Mouse (Mus musculus) splenic B cell, adult 2 months (primary cell): ENCODE measurements at regions not wholly inside any gene's neighbourhood (a gene's known extent, or its start where the extent isn't known, plus 50 kb on each side); places are given as distances from the start of the nearest gene placed in this dataset.
A peak's percentile ranks its signal among the peaks of the same experiment; 100 is the strongest.

Experiments used
- DNase-seq: peaks from one replicate; pipeline ENCODE4 v3.0.0-alpha.2; 2011; ENCODE audit warnings: low read depth, low spot score
- H3K27me3 ChIP-seq: 2 replicates; pipeline ENCODE4 v1.6.1; 2012; ENCODE audit warnings: mild to moderate bottlenecking, low read length, moderate library complexity, mixed read lengths; ENCODE audit not compliant: control insufficient read depth, poor library complexity, insufficient read depth, severe bottlenecking
- H3K36me3 ChIP-seq: 2 replicates; pipeline ENCODE4 v1.6.1; 2012; ENCODE audit warnings: mild to moderate bottlenecking, low read length, moderate library complexity, mixed read lengths; ENCODE audit not compliant: control insufficient read depth, poor library complexity, insufficient read depth, severe bottlenecking

GRCm38 (mm10) chr7:64073781-64074180 lies 79.9 kb upstream of the Trpm1 start:
- Histone ChIP-seq H3K27me3 (no peaks in the 10 kb centered on the region), H3K36me3 (no peaks in the 10 kb centered on the region)
- DNase-seq: no peak

GRCm38 (mm10) chr7:64070930-64071329 lies 82.7 kb upstream of the Trpm1 start:
- Histone ChIP-seq H3K27me3 (no peaks in the 10 kb centered on the region), H3K36me3 (no peaks in the 10 kb centered on the region)
- DNase-seq: no peak

- DNase-seq: no peak
- Histone ChIP-seq H3K36me3 (no peaks in the 10 kb centered on the region), H3K27me3 (no peaks in the 10 kb centered on the region)
Observed at GRCm38 (mm10) chr7:64065529-64066247, 87.9 kb upstream of the Trpm1 start.

- no peak for DNase-seq
- no peaks in the 10 kb centered on the region for H3K36me3 ChIP-seq
- no peaks in the 10 kb centered on the region for H3K27me3 ChIP-seq
Observed at GRCm38 (mm10) chr7:64064460-64065241, 89.0 kb upstream of the Trpm1 start.

GRCm38 (mm10) chr7:64061170-64061569 lies 92.5 kb upstream of the Trpm1 start:
- Histone ChIP-seq H3K27me3 (no peaks in the 10 kb centered on the region), H3K36me3 (no peaks in the 10 kb centered on the region)
- peak; percentile 67 for DNase-seq

DNA sequence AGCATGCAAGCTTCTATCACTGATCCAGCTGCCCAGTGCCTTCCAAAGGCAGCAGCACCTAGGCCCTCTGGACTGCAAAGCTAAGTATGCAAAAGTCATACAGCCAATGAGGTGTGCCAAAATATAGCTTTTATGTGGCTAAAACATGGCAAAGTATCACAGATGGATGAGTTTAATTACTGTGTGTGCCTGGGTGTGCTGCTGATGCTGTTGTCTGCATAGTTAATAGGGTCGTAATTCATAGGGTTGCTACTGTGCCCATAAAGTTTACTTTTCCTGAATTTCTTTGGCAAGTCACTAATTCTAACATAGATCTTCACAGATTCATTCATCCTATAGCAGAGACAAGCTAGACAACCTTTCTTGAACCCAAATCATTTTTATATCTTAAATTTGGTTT lies 93.1 kb upstream of the Trpm1 start:
- DNase-seq: no peak

GRCm38 (mm10) chr7:64060051-64060450 lies 93.6 kb upstream of the Trpm1 start:
- no peaks in the 10 kb centered on the region for H3K36me3 ChIP-seq
- H3K27me3 ChIP-seq: no peaks in the 10 kb centered on the region
- DNase-seq: peak; percentile 54

More for the DNA sequence above, 93.1 kb upstream of the Trpm1 start:
- no peaks in the 10 kb centered on the region for H3K36me3 ChIP-seq
- H3K27me3 ChIP-seq: no peaks in the 10 kb centered on the region

DNA sequence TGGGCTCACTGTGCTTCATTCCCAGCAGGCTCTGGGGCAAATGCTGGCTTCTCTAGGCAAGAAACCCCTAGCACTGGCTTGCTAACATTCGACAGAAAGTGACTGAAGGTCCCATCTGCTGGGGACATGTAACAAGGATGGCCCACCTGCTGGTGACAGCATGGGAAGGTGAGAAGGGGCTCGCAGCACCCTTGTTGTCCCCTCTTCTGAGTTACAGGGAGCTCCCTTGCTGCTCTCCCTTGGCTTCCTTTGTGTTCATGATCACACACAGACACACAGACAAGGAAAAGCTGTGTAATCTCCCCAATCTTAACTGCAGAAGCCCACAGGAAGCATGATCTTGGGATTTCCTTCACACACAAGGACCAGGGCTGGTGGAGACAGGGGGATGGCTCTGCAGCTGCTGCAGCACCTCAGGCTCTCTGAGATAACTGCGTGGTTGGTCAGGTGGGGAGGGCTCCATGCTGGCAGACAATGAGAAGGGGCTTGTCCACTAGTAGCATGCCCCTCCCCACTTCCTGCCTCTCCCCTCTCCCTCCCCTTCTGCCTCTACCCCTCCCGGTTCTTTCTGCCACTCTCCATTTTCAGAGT lies 95.3 kb upstream of the Trpm1 start:
- Histone ChIP-seq H3K27me3 (no peaks in the 10 kb centered on the region), H3K36me3 (no peaks in the 10 kb centered on the region)
- DNase-seq: no peak

GRCm38 (mm10) chr7:64057873-64058272 lies 95.8 kb upstream of the Trpm1 start:
- H3K27me3 ChIP-seq: no peaks in the 10 kb centered on the region
- DNase-seq: peak; percentile 59
- no peaks in the 10 kb centered on the region for H3K36me3 ChIP-seq

GRCm38 (mm10) chr7:64056498-64056897 lies 97.1 kb upstream of the Trpm1 start:
- no peaks in the 10 kb centered on the region for H3K27me3 ChIP-seq
- no peak for DNase-seq
- no peaks in the 10 kb centered on the region for H3K36me3 ChIP-seq

DNA sequence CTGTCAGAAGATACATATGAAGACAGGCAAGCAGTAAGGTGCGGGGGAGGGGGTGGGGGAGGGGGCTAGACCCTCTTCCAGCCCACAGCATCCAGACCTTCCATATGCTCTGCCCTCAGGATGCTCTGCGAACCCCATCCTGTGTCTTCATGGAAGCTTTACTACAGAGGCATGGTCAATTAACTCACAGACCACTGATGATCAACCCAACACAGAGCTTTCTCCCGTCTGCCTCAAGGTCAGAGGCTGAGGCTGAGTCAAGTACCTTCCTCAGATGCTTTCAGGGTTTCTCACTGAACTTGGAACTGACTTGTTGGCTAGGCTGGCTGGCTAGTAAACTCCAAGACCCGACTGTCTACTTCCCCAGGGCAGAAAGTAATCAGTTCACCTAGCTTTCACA lies 98.6 kb upstream of the Trpm1 start:
- Histone ChIP-seq H3K27me3 (no peaks in the 10 kb centered on the region), H3K36me3 (no peaks in the 10 kb centered on the region)
- DNase-seq: no peak

GRCm38 (mm10) chr7:64053766-64054165 lies 99.9 kb upstream of the Trpm1 start:
- Histone ChIP-seq H3K27me3 (no peaks in the 10 kb centered on the region), H3K36me3 (no peaks in the 10 kb centered on the region)
- no peak for DNase-seq

DNA sequence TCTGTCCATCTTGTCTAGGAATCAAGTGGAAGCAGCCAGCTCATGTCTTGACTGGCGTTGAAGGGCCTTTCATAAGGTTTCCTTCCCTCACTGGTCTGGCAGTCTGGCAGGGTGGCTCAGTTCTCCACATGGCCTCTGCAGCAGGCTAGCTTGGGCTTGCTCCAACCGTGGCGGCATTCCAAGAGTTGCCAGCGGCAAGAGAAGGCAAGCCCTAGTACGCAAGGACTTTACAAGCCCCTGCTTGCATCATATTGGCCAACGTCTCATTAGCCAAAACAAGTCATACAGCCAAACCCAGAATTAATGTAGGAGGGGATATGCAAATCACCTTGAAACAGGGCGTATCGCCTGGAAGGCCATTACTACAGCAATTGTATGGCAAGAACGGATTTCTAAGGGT lies 101.2 kb upstream of the Trpm1 start:
- no peak for DNase-seq
- no peaks in the 10 kb centered on the region for H3K27me3 ChIP-seq
- no peaks in the 10 kb centered on the region for H3K36me3 ChIP-seq

- Histone ChIP-seq H3K36me3 (no peaks in the 10 kb centered on the region), H3K27me3 (no peaks in the 10 kb centered on the region)
- peak; percentile 46 for DNase-seq
Observed at GRCm38 (mm10) chr7:64050826-64051401, 102.7 kb upstream of the Trpm1 start.

DNA sequence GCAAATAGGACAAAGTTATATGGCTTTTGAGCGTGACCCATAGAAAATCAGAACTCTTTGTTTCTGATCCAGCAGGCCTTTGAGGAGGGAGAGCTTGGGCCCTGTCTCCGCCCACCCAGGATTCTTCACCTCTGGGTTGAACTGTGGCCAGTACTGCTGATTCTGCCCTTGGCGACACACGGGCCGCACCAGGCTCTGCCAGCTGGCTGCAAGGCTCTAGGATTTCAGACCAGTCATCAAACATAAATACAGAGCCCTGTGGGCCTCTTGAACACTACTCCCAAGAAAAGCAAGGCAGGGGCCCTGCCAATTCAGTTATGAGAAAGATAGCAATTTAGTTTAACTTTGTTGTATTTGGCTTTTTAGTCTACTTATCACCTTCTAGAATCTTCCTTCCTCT lies 103.4 kb upstream of the Trpm1 start:
- no peak for DNase-seq
- H3K27me3 ChIP-seq: no peaks in the 10 kb centered on the region

More for the DNA sequence above, 103.4 kb upstream of the Trpm1 start:
- H3K36me3 ChIP-seq: no peaks in the 10 kb centered on the region
